Mouse (Mus musculus) large intestine, adult 2 months (tissue): Measurements from ENCODE around the gene Tmem132c. TPM values are rescaled to one million over a fixed set of nuclear protein-coding genes. Genes with fewer than 3 reads are reported as not detected.

ENCODE experiments used
- DNase-seq: peaks from one replicate; pipeline ENCODE4 v3.0.0-alpha.2; 2012; ENCODE audit warnings: low read depth, low spot score
- WGBS: fragments of 180-500 bp; shearing (Covaris S2); methylation state at CpG from one replicate; pipeline ENCODE4 v1.1.7; 2018; 5-methylcytosine and 5-hydroxymethylcytosine counted together
- polyA plus RNA-seq: library from polyadenylated mRNA; depleted of rRNA; stranded (reverse); fragments of >200 nt; gene quantifications from 2 replicates; pipeline ENCODE4 v1.2.3, GENCODE M21; 2012

Gene Tmem132c
- polyA plus RNA-seq, 1 experiment: 0.22 TPM

DNA sequence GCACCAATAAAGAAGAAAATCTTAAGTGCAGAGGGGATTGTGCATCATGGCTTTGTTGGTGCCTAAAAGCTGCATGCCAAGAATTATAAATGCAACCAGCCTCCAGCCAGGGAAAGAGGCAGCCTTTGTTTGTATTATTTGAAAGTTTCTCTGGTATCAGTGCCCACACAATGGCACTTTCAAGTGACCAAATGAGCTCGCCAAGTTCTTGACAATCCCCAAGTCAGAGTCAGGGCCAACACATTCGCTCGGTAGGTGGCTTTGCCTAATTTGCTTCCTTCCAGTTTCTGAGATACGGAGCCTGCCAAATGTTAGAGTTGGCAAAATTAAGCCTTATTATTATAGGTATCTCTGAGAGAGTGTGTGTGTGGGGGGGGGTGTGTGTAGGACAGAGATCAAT lies 139.6 kb downstream of the Tmem132c start:
- 90% methylated on average over 4 of the region's 4 CpGs for WGBS
- DNase-seq: no peak

DNA sequence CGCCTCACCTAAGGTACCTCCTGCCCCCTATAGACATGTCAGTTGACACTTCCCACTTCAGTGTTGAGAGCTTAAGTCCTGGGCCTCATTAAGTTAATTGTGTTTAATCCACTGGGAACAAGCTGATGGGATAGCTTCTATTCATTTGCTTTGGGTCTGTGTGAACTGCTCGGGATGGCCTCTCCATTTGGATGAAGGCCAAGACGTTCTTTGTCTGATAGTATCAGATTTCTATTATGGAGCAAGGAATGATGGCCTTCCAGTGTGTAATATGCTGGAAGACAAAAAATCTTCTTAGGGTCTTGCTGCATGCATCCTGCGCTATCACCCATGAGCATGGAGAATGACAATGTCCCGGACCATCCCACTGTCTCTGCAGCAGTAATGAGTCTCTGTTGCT lies 141.0 kb downstream of the Tmem132c start:
- 73% methylated on average over 5 of the region's 5 CpGs for WGBS
- DNase-seq: no peak

DNA sequence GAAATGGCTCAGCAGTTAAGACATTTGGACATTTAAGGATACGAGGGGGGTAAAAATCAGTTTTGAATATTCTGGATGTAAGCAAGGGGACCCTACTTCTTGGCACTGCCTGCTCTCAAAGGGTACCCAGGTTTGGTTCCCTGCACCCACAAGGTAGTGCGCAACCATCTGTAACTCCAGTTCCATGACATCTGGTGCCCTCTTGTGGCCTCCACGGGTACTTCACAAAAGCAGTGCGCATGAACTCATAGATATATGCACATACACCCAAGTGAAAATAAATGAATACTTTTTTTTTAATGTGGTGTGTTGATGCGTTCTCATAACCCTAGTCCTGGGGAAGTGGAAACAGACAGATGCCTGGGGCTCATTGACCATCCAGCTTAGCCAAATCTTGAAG lies 149.6 kb downstream of the Tmem132c start:
- no peak for DNase-seq
- WGBS: 91% methylated on average over 5 of the region's 5 CpGs

DNA sequence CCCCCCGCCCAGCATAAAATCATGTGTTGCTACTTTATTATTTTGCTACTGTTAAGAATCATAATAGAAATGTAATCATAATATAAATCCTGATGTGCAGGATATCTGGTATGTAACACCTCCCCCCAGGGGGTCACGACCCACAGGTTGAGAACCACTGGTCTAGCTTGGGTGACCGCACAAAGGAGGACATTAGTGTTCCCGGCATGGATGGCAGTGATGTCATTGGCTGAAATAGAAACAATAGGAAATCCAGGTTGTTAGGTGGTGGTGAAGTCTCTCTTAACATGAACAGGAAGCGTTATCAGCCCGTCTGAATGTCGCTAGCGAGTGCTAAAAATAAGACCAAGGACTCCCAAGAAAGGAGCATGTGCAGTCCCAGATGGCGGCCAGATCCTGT lies 155.3 kb downstream of the Tmem132c start:
- DNase-seq: no peak
- 86% methylated on average over 9 of the region's 9 CpGs for WGBS

DNA sequence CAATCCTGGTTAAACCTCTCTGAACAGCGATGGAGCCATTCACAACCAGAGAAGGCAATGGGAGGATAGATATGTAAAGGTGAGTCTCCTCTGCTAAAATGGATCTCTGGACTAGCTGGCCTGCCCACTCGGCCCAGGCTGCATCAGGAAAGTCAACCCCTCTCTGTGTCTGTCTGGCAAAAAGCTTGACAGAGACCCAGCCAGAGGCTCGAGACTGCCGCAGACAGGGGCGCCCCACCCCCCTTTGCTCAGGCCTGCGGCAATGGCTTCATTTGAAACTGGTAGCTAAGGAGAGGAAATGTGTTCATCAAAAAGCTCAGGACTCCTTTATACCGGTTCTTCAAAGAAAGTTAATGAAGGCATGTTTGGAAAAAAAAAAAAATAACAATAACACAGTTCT lies 156.4 kb downstream of the Tmem132c start:
- WGBS: 30% methylated on average over 7 of the region's 7 CpGs
- DNase-seq: no peak

DNA sequence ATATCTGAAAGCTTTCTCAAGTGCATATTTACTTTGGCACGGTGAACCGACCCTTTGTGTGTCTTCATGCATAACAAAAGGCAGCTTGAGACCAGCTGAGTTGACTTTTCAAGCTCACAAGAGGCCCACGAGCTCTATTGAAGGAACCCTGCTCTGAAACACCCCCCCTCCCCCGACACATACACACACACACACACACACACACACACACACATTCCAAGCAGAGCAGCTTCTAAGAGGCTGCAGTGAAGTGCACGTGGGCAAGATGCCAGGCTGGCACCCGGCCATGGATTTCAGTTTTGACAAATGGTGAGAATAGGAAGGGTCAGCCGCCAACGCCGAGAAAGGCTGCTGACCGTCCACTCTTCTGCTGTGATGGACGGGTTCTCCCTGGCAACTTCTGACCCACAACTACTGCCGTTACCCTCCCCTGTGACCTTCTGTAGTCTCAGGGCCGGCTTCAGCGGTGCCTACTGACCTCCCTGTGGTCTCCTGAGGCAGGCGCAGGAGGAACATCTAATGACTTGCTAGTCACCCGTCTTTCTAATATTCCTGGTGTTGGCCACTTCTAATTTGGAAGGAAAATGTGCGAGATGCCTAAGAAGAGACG lies 163.9 kb downstream of the Tmem132c start:
- DNase-seq: no peak
- WGBS: 36% methylated on average over 18 of the region's 18 CpGs

DNA sequence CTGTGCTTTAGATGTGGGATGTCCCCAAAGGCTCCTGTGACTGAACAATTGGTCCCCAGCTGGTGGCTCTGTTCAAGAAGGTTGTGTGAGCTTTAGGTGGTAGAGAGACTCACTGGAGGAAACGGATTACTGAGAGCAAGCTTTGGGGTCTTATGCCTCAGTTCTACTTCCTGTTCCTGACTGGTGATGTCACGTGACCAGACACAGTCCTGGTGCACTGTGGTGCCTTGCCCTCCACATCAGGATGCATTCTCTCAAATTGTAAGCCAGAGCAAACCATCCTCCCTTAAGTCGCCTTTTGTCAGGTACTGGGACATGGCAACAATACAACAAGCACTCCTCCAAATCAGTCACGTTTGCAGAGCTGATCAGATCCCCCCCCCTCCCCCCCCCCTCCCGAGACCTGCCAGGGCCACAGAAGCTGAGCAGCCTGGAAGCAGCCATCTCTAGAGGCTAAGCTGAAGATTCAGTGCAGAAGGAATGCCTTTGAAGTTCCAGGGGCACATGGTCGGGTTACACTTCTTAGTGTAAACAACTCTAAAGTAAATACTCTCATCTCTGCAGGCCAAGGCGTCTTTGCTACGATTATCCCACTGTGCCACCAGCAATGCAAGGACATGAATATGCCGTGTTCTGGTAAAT lies 164.5 kb downstream of the Tmem132c start:
- no peak for DNase-seq
- WGBS: 24% methylated on average over 9 of the region's 9 CpGs

DNA sequence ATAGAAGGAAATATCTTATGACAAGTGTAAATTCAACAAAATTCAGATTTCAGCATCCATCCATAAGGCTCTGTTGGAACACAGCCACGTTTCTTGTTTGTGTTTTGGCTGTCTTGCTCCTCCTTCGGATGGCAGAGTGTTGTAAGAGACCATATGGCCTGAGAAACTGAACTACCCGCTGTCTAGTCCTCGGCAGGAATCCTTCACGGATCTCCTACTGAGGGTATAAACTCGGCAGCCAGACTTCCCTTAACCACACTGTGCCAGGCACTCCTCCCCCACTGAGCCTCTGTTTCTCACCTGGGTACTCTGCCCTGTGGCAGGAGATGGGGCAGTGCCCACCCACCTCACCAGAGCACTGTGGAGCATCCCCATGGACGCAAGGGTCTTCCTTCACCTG lies 174.9 kb downstream of the Tmem132c start:
- DNase-seq: no peak
- 53% methylated on average over 7 of the region's 7 CpGs for WGBS

DNA sequence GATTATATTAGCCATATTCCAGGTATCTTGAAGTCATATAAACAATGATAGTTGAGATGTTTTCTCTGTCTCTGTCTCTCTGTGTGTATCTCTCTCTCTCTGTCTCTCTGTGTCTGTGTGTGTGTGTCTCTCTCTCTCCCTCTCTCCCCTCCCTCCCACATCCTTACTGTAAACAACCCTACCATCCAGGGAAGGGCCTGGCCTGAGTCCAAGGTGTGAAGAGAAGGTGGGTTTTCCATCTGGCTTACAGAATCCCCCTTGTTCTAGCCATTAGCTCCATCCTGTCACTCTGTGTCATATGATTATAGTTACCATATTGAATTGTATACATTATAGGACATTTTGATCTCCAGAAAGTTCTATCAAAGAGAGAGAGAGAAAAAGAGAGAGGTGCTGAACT lies 182.3 kb downstream of the Tmem132c start:
- no peak for DNase-seq

DNA sequence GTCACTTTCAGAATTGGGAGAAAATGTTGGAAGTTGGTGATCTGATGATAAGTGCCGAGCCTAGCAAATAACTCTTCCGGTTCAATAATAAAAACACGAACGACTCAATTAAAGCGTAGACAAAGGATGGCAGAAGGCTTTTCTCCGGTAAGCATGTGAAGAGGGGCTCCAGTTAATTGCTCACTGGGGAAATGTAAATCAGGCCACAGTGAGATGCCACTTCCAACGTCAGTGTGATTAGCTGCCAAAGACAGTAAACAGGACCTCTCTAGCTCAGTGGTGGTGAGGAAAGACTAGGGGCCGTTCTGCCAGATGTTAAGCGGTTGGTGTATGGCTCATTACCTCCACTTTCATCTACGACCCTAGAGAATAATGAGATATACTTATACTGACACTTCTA lies 187.5 kb downstream of the Tmem132c start:
- DNase-seq: no peak
- 62% methylated on average over 10 of the region's 10 CpGs for WGBS

DNA sequence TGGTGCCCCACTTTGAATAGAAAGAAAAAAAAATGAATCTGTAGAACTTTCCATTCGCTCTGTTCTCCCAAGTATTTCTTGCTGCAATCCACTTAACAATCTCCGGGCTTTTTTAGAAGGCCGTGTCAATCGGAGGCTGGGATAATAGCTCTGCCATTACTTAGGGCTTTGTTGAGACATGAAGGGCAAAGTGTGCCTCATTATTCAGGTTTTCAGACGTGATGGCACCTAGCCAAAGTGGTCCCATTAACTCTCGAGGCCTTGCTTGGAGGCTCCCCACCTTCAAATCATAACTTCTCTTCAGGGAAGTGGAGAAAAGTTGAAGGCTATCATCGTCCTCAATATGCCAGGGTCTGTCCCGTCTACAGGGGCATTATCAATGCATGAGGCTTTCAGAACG lies 190.0 kb downstream of the Tmem132c start:
- DNase-seq: no peak
- WGBS: 74% methylated on average over 9 of the region's 9 CpGs

DNA sequence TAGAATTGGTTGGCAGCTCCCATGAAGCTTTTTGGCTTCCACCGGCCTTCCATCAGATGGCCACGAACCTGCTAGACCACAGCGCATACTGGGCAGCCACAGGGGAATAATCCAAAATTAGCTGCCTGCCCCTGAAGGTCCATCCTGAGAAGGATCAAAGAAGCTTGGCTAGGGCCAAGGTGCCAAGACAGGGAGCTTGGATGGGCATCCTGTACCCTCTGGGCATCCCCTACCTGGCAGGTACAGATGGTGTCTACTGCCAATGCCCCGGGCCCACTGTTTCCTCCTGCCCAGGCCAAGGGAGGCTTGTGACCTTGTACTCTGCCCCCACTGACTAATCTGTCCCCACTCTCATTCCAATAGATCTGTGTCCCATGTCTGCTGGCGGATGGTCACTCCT lies 195.2 kb downstream of the Tmem132c start:
- 91% methylated on average over 5 of the region's 5 CpGs for WGBS
- no peak for DNase-seq

DNA sequence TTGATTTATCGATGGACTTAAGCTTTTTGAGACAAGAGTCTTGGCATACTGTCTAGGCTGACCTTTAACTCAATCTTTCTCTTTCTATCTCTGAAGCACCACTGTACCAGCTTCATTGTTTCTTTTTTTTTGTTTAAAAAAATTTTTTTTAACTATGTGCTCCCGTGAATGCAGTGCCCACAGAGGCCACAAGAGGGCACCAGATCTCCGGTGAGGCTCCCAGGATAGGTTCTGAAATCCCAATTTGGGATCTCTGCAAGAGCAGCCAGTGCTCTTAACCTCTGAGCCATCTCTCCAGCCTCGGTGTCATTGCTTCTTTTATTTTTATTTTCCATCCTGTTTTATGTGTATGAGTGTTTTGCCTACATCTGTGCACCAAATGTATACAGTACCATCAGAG lies 197.0 kb downstream of the Tmem132c start:
- DNase-seq: no peak
- 93% methylated on average over 4 of the region's 4 CpGs for WGBS

DNA sequence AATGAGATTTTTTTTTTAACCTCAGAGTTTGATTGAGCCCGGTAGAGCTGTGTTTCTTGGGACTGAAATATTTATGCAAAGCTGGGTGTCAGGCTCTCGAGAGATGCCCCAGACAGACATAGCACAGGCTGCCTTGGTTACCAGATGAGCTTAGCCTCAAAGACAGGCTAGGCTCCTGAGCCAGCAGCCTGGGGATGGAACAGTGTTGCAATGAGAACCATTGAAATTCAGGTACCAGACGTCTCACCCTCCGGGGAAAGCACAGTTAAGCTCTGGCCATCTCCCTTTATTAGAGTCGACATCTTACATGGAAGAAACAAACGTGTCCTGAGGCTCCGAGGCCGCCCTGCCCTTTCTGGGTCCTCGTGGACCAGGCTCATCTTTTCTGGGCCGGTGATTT lies 200.4 kb downstream of the Tmem132c start:
- no peak for DNase-seq
- WGBS: 64% methylated on average over 10 of the region's 10 CpGs

DNA sequence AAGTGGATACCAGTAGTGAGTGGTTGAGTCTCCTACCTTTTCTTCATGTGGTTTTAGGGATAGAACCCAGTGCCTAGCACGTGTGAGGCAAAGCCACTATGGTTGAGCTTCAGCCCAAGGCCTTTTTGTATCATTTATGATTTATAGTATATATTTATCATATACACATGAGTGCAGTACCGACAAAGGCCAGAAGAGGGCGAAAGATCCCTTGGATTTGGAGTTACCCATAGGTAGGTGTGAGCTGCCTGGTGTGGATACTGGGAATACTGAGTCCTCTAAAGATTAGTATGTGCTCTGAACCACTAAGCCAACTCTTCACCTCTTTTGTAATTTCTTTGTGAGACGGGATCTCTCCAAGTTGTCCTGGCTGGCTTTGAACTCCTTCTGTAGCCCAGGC lies 212.0 kb downstream of the Tmem132c start:
- no peak for DNase-seq
- 23% methylated on average over 4 of the region's 4 CpGs for WGBS

DNA sequence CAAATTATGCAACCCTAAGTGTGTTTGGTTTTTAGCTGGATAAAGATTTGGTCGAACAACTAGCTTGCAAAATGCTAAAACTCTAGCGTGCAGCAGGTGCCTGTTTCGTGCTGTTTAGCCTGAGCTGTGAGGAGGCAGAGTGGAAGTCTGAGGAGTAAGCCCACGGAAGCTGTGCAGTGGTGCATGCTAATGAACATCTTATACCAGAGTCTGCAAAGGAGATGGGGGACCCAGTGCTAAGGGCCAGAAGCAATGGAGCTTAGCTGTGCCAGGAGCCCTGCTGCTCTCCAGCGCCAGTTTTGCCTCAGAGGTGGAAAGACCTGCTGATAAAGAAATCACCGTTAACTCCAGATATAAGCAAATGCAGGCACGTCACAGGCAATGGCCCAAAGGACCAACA lies 212.5 kb downstream of the Tmem132c start:
- DNase-seq: no peak
- WGBS: 75% methylated on average over 7 of the region's 7 CpGs

DNA sequence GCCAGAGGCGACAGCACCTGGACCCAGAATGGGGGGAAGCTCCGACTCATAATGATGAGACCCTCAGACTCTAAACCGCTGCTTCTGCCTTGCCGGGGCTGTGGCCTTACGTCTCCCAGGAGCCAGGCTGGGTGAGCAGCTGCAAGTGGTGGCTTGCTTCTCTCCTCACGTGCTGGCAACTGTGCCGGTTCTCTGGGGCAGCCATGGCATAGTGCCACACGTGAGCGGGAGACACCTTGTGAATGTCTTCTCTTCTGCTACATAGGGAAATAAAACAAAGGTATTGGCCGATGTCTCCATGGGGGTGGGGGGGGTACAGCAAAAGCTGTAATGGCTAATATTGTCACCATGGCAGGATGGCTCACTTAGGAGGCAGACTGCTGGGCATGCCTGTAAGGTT lies 214.5 kb downstream of the Tmem132c start:
- 87% methylated on average over 10 of the region's 10 CpGs for WGBS
- no peak for DNase-seq

DNA sequence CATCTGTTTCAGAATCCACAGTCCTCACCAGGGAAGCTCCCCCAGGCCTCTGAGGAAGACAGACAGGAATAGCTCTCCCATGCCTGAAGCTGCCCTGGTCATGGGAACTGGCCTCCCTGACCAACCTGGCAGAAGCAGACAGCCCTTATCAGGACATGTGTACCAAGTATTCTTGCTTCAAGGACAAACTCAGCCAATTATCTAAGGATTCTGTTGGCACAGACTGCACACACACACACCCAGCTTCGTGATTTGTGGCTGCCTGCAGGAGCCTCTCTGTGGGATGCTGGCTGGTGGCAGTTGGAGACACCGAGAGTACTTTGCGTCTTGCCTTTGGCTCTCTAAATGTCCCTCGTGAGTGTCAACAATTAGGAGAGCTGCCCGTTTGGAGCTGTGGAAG lies 226.5 kb downstream of the Tmem132c start:
- DNase-seq: no peak
- 8% methylated on average over 5 of the region's 5 CpGs for WGBS

DNA sequence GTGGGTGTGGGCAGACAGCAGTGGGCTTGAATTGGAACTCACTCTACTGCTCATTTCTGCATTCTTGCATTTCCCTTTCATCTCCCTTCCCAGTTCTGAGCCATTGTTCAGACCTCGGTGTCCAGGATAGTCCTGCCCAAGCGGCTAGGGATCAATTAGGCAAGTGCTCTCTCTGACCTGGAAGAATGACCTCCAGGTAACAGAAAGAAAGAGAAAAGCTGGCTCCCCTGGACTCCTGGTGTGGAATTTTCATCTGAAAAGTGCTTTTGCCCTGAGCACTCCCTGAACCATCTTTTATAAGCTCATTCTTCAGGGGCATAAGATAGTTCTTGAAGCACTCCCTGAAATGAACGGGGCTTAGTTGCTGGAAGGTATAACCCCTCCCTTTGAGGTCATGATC lies 228.7 kb downstream of the Tmem132c start:
- no peak for DNase-seq
- WGBS: 52% methylated on average over 3 of the region's 3 CpGs

DNA sequence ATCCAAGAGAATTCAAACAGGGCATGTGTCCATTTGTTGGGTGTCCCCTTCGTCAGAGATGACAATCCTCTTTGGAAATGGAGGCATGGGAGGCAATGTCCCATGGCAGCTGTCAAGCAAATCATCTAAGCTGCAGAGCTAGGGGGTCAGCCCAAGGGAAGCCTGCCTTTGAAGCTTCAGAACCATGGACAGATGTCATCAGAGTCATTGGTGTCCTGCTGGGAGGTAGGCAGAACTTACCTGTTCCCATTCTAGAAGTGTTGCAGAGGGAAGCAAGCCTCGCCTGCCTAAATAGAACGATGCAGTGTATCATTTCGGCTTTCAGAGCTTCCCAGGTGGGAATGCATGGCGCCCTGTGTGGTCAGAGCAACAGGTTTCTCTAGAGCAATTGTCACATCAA lies 230.3 kb downstream of the Tmem132c start:
- no peak for DNase-seq
- WGBS: 43% methylated on average over 5 of the region's 5 CpGs

DNA sequence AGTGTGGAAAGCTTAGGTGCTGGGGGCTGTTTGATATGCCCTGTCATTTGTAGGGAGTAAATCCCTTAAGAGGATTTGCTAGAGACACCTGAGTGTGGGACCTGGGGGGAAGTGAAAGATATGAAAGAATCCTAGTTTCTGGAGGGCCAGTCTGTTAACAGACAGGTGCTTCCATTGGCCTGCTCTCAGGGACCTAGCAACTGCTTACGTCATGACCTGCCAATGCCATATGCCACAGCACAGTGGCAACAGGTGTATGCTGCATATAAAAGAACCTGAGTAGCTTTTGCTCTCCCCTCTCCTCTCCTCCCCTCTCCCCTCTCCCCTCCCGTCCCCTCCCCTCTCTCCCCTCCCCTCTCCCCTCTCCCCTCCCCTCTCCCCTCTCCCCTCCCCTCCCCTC lies 232.1 kb downstream of the Tmem132c start:
- DNase-seq: no peak
- 34% methylated on average over 2 of the region's 2 CpGs for WGBS

DNA sequence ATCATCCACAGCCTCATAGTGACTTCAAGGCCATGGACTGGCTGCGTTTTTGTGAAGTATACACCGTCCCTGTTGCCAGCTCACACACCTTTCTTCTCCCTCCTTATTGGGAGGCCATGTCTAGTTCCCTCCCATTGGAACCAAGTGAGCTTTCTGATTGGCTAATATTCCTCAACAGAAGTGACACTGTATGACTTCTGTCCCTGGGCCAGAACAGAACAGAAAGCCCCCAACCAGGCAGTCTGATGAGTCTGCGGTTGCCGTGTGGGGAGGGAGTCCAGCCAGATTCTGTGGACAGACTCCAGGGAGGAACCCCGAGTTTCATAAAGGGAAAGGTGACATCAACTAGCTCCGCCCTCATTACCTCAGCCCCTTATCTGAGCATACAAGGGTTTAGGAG lies 233.2 kb downstream of the Tmem132c start:
- no peak for DNase-seq
- WGBS: 70% methylated on average over 6 of the region's 6 CpGs
